Mouse (Mus musculus) heart, adult 2 months (tissue): ENCODE measurements around the gene Vmn2r97.
"Not testable (repeated sequence)": the region's sequence is repeated elsewhere in the genome, so short reads cannot be mapped to it uniquely, and the experiment has no call there.

ENCODE experiments used
- CTCF ChIP-seq: fragments of 200-600 bp; IDR thresholded peaks from 2 replicates; pipeline ENCODE4 v1.8.1; 2022; ENCODE audit warnings: antibody characterized with exemption, mild to moderate bottlenecking, moderate library complexity
- POLR2A ChIP-seq: fragments of 200-500 bp; IDR thresholded peaks from 2 replicates; pipeline ENCODE4 v1.6.1; 2011; ENCODE audit warnings: mild to moderate bottlenecking, low read depth, low read length, control low read depth; ENCODE audit not compliant: insufficient read depth

- not testable (repeated sequence) for TF ChIP-seq POLR2A, CTCF
These were observed 43.7 kb downstream of the Vmn2r97 start for GRCm38 (mm10) chr17:18957800-18958199.
